Mouse (Mus musculus) bone marrow macrophage, adult 2 months (primary cell): Measurements from ENCODE around the gene Cd28. TPM values are rescaled to one million over a fixed set of nuclear protein-coding genes. Genes with fewer than 3 reads are reported as not detected.
"Not testable (repeated sequence)": the region's sequence is repeated elsewhere in the genome, so short reads cannot be mapped to it uniquely, and the experiment has no call there.

Experiments used
- H3K27ac ChIP-seq: 2 replicates; pipeline ENCODE4 v1.5.1; 2012; ENCODE audit warnings: low read depth, low read length; ENCODE audit not compliant: insufficient read depth
- H3K4me1 ChIP-seq: 2 replicates; pipeline ENCODE4 v1.6.1; 2012; ENCODE audit warnings: low read length; ENCODE audit not compliant: control insufficient read depth, insufficient read depth
- H3K4me3 ChIP-seq: 2 replicates; pipeline ENCODE4 v1.5.1; 2012; ENCODE audit warnings: mild to moderate bottlenecking, low read length, moderate library complexity; ENCODE audit not compliant: insufficient read depth
- CTCF ChIP-seq: IDR thresholded peaks from 2 replicates; pipeline ENCODE4 v1.5.1; 2012; ENCODE audit warnings: low read depth, mild to moderate bottlenecking, low read length, moderate library complexity
- POLR2A ChIP-seq: IDR thresholded peaks from 2 replicates; pipeline ENCODE4 v1.6.1; 2012; ENCODE audit warnings: mild to moderate bottlenecking, low read depth, low read length, borderline replicate concordance
- polyA plus RNA-seq: library from polyadenylated mRNA; stranded (reverse); fragments of >200 nt; gene quantifications from 2 replicates; pipeline ENCODE4 v1.2.4, GENCODE M21; 2012; ENCODE audit not compliant: missing spikeins, insufficient read depth, insufficient read length

The Cd28 gene
- polyA plus RNA-seq, 1 experiment = 77.5 TPM

GRCm38 (mm10) chr1:60808466-60808865, 91.9 kb downstream of the Cd28 start:
- H3K4me1 ChIP-seq = peaks cover 21% of the 10 kb centered on the region
- H3K27ac ChIP-seq = no peak overlapping the region
- TF ChIP-seq POLR2A (no peak), CTCF (no peak)
- H3K4me3 ChIP-seq = no peak overlapping the region

- H3K4me3 ChIP-seq = no peak overlapping the region
- peaks cover 19% of the 10 kb centered on the region for H3K4me1 ChIP-seq
- TF ChIP-seq CTCF = no peak
- TF ChIP-seq POLR2A = no peak
- H3K27ac ChIP-seq = no peak overlapping the region
These were observed 92.6 kb downstream of the Cd28 start for GRCm38 (mm10) chr1:60809166-60809565.

GRCm38 (mm10) chr1:60810821-60811220, 94.2 kb downstream of the Cd28 start:
- no peak for TF ChIP-seq POLR2A
- no peak for TF ChIP-seq CTCF
- Histone ChIP-seq H3K4me1 (peaks cover 3% of the 10 kb centered on the region), H3K27ac (no peak overlapping the region), H3K4me3 (no peak overlapping the region)

- H3K4me1 ChIP-seq = no peaks in the 10 kb centered on the region; the same call in 1 of the 2 replicates
- no peak overlapping the region for H3K4me3 ChIP-seq
- no peak overlapping the region for H3K27ac ChIP-seq
- TF ChIP-seq POLR2A (no peak), CTCF (no peak)
These were observed 95.4 kb downstream of the Cd28 start for GRCm38 (mm10) chr1:60811998-60812397.

GRCm38 (mm10) chr1:60813411-60813810, 96.8 kb downstream of the Cd28 start:
- no peak overlapping the region for H3K4me3 ChIP-seq
- no peaks in the 10 kb centered on the region; the same call in 1 of the 2 replicates for H3K4me1 ChIP-seq
- no peak for TF ChIP-seq CTCF
- no peak for TF ChIP-seq POLR2A
- no peak overlapping the region for H3K27ac ChIP-seq

GRCm38 (mm10) chr1:60815912-60816311, 99.3 kb downstream of the Cd28 start:
- Histone ChIP-seq H3K27ac (no peak overlapping the region), H3K4me3 (no peak overlapping the region), H3K4me1 (no peaks in the 10 kb centered on the region)
- no peak for TF ChIP-seq CTCF
- no peak for TF ChIP-seq POLR2A

- peaks cover 15% of the 10 kb centered on the region for H3K4me1 ChIP-seq
- H3K27ac ChIP-seq = not testable (repeated sequence)
These were observed 101.9 kb downstream of the Cd28 start for GRCm38 (mm10) chr1:60818491-60818890.

GRCm38 (mm10) chr1:60819993-60820392, 103.4 kb downstream of the Cd28 start:
- H3K4me1 ChIP-seq = peaks cover 27% of the 10 kb centered on the region
- H3K4me3 ChIP-seq = no peak overlapping the region
- H3K27ac ChIP-seq = no peak overlapping the region
- TF ChIP-seq POLR2A = no peak

More at GRCm38 (mm10) chr1:60818491-60818890, 101.9 kb downstream of the Cd28 start:
- not testable (repeated sequence) for H3K4me3 ChIP-seq

GRCm38 (mm10) chr1:60820981-60821380, 104.4 kb downstream of the Cd28 start:
- TF ChIP-seq POLR2A = no peak
- no peak for TF ChIP-seq CTCF
- no peak overlapping the region for H3K27ac ChIP-seq
- H3K4me3 ChIP-seq = no peak overlapping the region
- H3K4me1 ChIP-seq = peaks cover 33% of the 10 kb centered on the region

GRCm38 (mm10) chr1:60821590-60821989, 105.0 kb downstream of the Cd28 start:
- no peak overlapping the region for H3K4me3 ChIP-seq
- peaks cover 34% of the 10 kb centered on the region for H3K4me1 ChIP-seq
- no peak for TF ChIP-seq POLR2A
- TF ChIP-seq CTCF = no peak
- H3K27ac ChIP-seq = no peak overlapping the region

Other genes with a start within 250 kb of the Cd28 start
- gene Raph1, start 149.7 kb upstream of the Cd28 start, polyA plus RNA-seq = 45.4 and 67.6 TPM in 2 replicates
- gene Ctla4, start 170.2 kb downstream of the Cd28 start, polyA plus RNA-seq = not detected in 2 replicates